Mouse (Mus musculus) liver, postnatal 0 days (tissue): ENCODE results near the gene Tmem192. TPM values are rescaled to one million over a fixed set of nuclear protein-coding genes. Genes with fewer than 3 reads are reported as not detected.
"Not testable (repeated sequence)": the region's sequence is repeated elsewhere in the genome, so short reads cannot be mapped to it uniquely, and the experiment has no call there.

ENCODE experiments used
- ATAC-seq: fragments of 200-750 bp; cut with Nextera tagmentation; 2 replicates; pipeline ENCODE4 v1.8.0; 2017; ENCODE audit warnings: mild to moderate bottlenecking, moderate library complexity
- DNase-seq: peaks from one replicate; pipeline ENCODE4 v3.0.0-alpha.2; 2016
- H3K27ac ChIP-seq: fragments of 300-500 bp; sonication (generic); 2 replicates; pipeline ENCODE4 v1.5.1; 2014; ENCODE audit warnings: antibody characterized with exemption, moderate library complexity, mild to moderate bottlenecking, low read depth
- H3K27me3 ChIP-seq: fragments of 300-500 bp; sonication (generic); 2 replicates; pipeline ENCODE4 v1.6.1; 2014; ENCODE audit warnings: low read length, control low read depth, mixed read lengths; ENCODE audit not compliant: insufficient read depth
- H3K36me3 ChIP-seq: fragments of 300-500 bp; sonication (generic); replicated peaks from 2 replicates; pipeline ENCODE4 v1.6.1; 2014; ENCODE audit warnings: mild to moderate bottlenecking, control low read depth, low read length, moderate library complexity, mixed read lengths; ENCODE audit not compliant: insufficient read depth
- H3K4me1 ChIP-seq: fragments of 300-500 bp; sonication (generic); 2 replicates; pipeline ENCODE4 v1.6.1; 2014; ENCODE audit warnings: antibody characterized with exemption, mild to moderate bottlenecking, control low read depth; ENCODE audit not compliant: insufficient read depth
- H3K4me2 ChIP-seq: fragments of 300-500 bp; sonication (generic); 2 replicates; pipeline ENCODE4 v1.6.1; 2014; ENCODE audit warnings: low read depth, mild to moderate bottlenecking, low read length, moderate library complexity, mixed read lengths
- H3K4me3 ChIP-seq: fragments of 300-500 bp; sonication (generic); 2 replicates; pipeline ENCODE4 v1.5.1; 2014; ENCODE audit warnings: low read depth, low read length
- H3K9ac ChIP-seq: fragments of 300-500 bp; sonication (generic); replicated peaks from 2 replicates; pipeline ENCODE4 v1.6.1; 2014; ENCODE audit warnings: mild to moderate bottlenecking, moderate library complexity
- H3K9me3 ChIP-seq: fragments of 300-500 bp; sonication (generic); 2 replicates; pipeline ENCODE4 v1.6.1; 2016; ENCODE audit warnings: mild to moderate bottlenecking, control low read depth, low read length, mixed read lengths
- CTCF ChIP-seq: sonication (generic); IDR thresholded peaks from 2 replicates; pipeline ENCODE4 v1.5.1; 2016; ENCODE audit warnings: antibody characterized with exemption, low read depth
- EP300 ChIP-seq: IDR thresholded peaks from 2 replicates; pipeline ENCODE4 v1.6.1; 2016; ENCODE audit warnings: antibody characterized with exemption, low read depth, mild to moderate bottlenecking
- WGBS: fragments of 180-500 bp; shearing (Covaris S2); extraction: QIAGEN DNeasy Blood & Tissue Kit; methylation state at CpG from one replicate; pipeline ENCODE4 v1.1.7; 2014; ENCODE audit not compliant: insufficient replicate concordance; 5-methylcytosine and 5-hydroxymethylcytosine counted together
- polyA plus RNA-seq: library from polyadenylated mRNA; unstranded; fragments of >200 nt; fragmentation: Nextera tagmentation; extraction: Ambion mirVana; gene quantifications from 2 replicates; pipeline ENCODE4 v1.2.1, GENCODE M21; 2015

Gene Tmem192
- polyA plus RNA-seq, 1 experiment from 2014 or later: 20.2 TPM

DNA sequence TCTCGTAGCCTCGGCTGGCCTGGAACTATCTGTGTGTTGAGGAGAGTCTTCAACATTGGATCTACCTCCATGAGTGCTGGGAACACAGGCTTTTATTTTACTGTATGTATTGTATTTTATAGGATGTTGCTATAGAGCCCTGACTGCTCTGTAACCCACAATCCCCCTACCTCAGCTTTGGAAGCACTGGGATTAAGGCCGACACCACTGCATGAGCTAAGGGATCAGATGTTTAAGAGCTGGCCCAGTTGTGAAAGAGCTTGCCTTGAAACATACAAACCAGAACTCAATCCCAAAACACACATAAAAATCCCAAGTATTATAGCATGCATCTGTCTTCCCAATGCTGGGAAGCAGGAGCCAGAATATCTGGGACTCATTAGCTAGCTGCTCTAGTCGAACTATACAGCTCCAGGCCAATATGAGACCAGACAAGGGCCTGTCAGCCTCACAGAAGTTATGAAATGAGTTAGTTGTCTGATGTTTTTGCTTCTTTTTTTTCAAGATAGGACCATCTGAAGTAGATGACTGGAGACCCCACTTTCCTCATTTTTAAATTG lies 51.9 kb downstream of the Tmem192 start:
- WGBS: 71% methylated on average over 4 of the region's 4 CpGs
- Histone ChIP-seq H3K27me3 (no peaks in the 10 kb centered on the region), H3K9ac (no peak overlapping the region), H3K36me3 (no peaks in the 10 kb centered on the region), H3K4me3 (no peak overlapping the region), H3K4me1 (no peaks in the 10 kb centered on the region), H3K4me2 (no peak overlapping the region), H3K27ac (no peak overlapping the region), H3K9me3 (no peaks in the 10 kb centered on the region)
- TF ChIP-seq CTCF (no peak), EP300 (no peak)
- DNase-seq (no peak), ATAC-seq (no peak)

GRCm38 (mm10) chr8:65007616-65008015 lies 60.6 kb downstream of the Tmem192 start:
- H3K27ac ChIP-seq, ATAC-seq, H3K4me3 ChIP-seq, H3K36me3 ChIP-seq, H3K4me2 ChIP-seq, H3K9me3 ChIP-seq, H3K27me3 ChIP-seq, DNase-seq, H3K4me1 ChIP-seq, H3K9ac ChIP-seq: not testable (repeated sequence)
- WGBS: 74% methylated on average over 6 of the region's 6 CpGs

DNA sequence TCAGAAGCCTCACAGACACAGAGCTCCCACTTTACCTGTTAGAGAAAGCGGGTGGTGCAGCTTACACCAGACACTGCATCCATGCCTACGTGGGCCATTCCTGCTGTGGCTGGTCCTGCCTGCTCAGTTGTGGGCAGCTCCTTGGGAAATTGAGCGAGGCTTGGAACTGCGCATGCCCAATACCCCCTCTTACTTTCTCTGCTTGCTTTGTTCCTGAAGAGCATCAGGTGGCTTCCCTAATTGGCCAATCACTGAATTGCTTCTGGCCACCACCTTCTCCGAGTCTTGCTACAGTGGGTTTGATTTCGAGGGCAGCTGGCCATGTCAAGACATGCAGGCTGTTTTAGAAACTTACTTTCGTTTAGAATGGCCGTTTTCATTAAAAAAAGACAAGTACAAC lies 71.4 kb downstream of the Tmem192 start, which contains the start of the genes Trim61 and Trim60:
Trim61 (minus strand) TSS at position 101 of the 400 bp plus-strand sequence.
Trim60 (minus strand) TSS at position 162 of the 400 bp plus-strand sequence.
- no peak within 1 kb of the TSS for H3K4me2 ChIP-seq
- no peak within 1 kb of the TSS for H3K4me3 ChIP-seq
- H3K27ac ChIP-seq: no peak within 1 kb of the TSS
- no peak for DNase-seq
- TF ChIP-seq CTCF: no peak
- no peak for TF ChIP-seq EP300
- H3K9me3 ChIP-seq: no peaks in the 10 kb centered on the region
- WGBS: 77% methylated on average over 8 of the region's 8 CpGs
- no peak within 1 kb of the TSS for H3K9ac ChIP-seq
- ATAC-seq: no peak
- no peaks in the 10 kb centered on the region for H3K27me3 ChIP-seq
- no peaks in the 10 kb centered on the region for H3K36me3 ChIP-seq
- H3K4me1 ChIP-seq: no peaks in the 10 kb centered on the region

Other genes with a start within 250 kb of the Tmem192 start
- 49.9 and 58.4 TPM in 2 replicates for gene Msmo1, start 213.4 kb upstream of the Tmem192 start, polyA plus RNA-seq
- 6.2 and 6.7 TPM in 2 replicates for gene Klhl2, start 97.2 kb upstream of the Tmem192 start, polyA plus RNA-seq
- not detected in 2 replicates for gene Trim75, start 40.6 kb downstream of the Tmem192 start, polyA plus RNA-seq
- not detected in 2 replicates for gene Trim61, start 71.3 kb downstream of the Tmem192 start, polyA plus RNA-seq
- gene Trim60, start 71.4 kb downstream of the Tmem192 start, polyA plus RNA-seq: not detected in 2 replicates
- gene Apela, start 90.2 kb downstream of the Tmem192 start, polyA plus RNA-seq: 0.46 and 0.50 TPM in 2 replicates
- not detected in 2 replicates for gene Gm10663, start 127.8 kb downstream of the Tmem192 start, polyA plus RNA-seq
- gene BC030870, start 182.4 kb downstream of the Tmem192 start, polyA plus RNA-seq: 0.20 and 0.27 TPM in 2 replicates